Mouse (Mus musculus): ENCODE measurements around the gene Elk4.
A peak's percentile ranks its signal among the peaks of the same experiment; 100 is the strongest.

- no peak for TF ChIP-seq POLR2A (IDR thresholded peaks at IDR 0.05; ENCODE audit: borderline replicate concordance, extremely low read depth, insufficient read depth, insufficient read length, poor library complexity, severe bottlenecking)
- 0 out of 2 replicates have a peak, but pooled peaks have one; percentile 8 for TF ChIP-seq CTCF (IDR thresholded peaks at IDR 0.05; ENCODE audit: borderline replicate concordance, extremely low read depth, insufficient read depth, insufficient read length)
These were observed 7.4 kb downstream of the Elk4 start for GRCm38 (mm10) chr1:132014800-132015199.

Data from brain, embryonic 14.5 days (tissue).